Mouse (Mus musculus) granulocyte monocyte progenitor cell, adult 5-6 weeks (primary cell): Measurements from ENCODE around the gene Adam33. TPM values are rescaled to one million over a fixed set of nuclear protein-coding genes. Genes with fewer than 3 reads are reported as not detected.
"Not testable (repeated sequence)": the region's sequence is repeated elsewhere in the genome, so short reads cannot be mapped to it uniquely, and the experiment has no call there.

ENCODE experiments used
- ATAC-seq: replicated peaks from 2 replicates; pipeline ENCODE4 v1.8.0; 2016; ENCODE audit warnings: mild to moderate bottlenecking, moderate TSS enrichment, inconsistent platforms; ENCODE audit not compliant: poor library complexity, severe bottlenecking
- total RNA-seq, 2 experiments: library from RNA; stranded (forward) in 1 of 2; stranded (reverse) in 1 of 2; fragments of 200-712, 200-1000 nt in 1 of 2; fragments of >200 nt in 1 of 2; fragmentation: Nextera tagmentation in 1 of 2; gene quantifications; 2 replicates each; pipeline ENCODE4 v1.2.3; 2014 to 2017

Adam33 gene
- total RNA-seq, 2 experiments from 2014 or later = 1.1 TPM; not detected in 1

GRCm38 (mm10) chr2:131059377-131059776 lies 4.2 kb downstream of the Adam33 start:
- ATAC-seq = no peak

DNA sequence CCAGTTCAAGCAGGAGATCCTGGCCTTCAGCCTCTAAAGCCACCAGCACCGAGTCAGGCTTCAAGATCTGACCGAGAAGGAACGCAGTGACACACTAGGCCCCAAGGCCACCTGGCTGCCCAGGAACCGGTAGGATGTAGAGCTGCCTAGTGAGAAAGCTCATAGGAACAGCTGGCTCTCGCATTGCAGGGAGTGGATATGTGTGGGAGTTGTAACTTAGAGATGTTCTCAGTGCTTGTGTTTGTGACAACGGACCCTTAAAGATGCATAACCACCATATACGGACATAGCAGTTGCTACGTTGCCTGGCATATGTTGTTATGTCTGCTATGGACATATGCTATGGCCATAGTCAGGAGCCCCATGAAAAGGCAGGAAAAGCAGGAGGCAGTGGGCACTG lies 4.9 kb downstream of the Adam33 start:
- no peak for ATAC-seq

DNA sequence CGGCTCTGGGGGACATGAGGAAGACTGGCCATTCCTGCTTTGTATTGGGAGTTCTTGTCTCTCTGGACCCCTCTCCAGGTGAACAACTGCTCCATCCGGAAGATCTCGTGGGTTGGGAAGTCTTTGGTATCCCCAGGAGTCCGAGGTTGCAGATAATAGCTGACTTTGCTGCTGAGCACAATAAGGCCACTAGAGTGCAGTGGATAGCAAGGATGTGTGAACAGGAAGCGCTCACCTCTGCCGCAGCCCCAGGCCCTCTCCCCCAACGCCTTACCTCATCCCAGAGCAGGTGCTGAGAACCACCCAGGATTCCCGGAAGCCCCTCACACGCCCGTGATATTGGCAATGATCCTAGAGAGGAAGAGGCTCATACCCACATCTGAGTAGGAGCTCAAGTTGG lies 7.4 kb downstream of the Adam33 start:
- ATAC-seq = peak; percentile 62

GRCm38 (mm10) chr2:131055631-131056030 lies 8.0 kb downstream of the Adam33 start:
- ATAC-seq = peak; percentile 65

DNA sequence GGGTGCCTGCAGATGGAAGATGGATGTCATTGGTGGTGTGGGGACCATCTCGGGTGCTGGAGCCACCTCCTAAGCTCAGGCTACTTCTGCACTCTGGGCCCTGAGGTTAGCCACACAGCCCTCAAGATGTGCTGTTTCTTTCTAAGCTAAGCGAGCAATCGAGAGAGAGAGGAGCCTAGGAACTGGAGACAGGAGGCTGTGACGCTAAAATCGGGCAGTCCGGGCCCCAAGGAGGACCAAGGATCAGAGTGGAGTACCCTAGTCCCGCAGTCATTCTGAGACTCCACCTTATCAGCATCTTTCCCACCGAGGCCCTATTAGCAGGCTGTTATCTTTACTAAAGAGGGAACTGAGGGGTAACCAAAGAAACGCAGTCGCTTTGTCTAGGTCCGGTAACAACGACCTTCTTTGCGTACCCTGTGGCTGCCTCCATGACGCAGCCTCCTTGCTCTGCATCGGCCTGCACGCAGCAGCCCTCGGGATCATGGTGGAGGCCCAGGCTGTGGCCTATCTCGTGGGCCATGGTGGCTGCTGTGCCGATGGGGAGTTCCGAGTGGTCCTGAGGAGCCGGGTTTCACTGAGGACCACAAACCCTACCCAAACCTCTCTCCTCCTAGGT lies 8.9 kb downstream of the Adam33 start:
- no peak for ATAC-seq

DNA sequence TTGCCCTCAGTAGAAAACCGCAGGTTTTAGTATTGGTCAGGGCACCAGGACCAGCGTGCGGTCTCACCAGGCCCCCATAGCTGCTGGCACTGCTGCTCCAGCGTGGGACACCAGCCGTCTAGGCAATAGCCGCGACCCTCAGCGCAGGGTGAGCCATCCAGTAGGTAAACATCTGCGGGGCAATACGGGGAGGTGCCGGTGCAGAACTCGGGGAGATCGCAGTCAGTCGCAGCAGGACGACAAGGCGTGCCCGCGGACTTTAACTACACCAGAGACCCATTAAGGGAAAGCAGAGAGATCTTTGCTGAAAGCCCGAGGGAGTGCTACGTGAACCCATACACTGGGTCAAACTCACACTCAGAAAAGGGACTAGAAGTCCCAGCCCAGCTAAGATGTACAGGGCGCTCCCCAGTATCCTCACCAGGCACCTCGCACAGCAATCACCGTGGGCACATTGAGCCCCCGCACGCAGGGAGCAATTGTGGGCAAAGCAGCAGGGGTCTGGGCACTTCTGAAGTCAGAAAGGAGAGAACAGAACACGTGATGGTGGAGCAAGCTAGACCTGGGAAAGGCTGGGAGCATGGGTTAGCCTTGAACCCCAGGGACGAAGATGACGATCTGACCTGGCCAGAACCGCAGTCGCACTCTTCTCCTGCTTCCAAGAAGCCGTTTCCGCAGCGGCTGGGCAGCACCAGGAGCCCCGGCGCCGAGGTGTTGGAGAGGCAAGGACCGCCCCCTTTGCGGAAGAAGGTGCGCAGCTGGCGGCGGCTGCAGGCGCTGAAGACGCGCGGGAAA lies 9.6 kb downstream of the Adam33 start:
- peak; percentile 23 for ATAC-seq

GRCm38 (mm10) chr2:131052862-131053418 lies 10.7 kb downstream of the Adam33 start:
- ATAC-seq = no peak

DNA sequence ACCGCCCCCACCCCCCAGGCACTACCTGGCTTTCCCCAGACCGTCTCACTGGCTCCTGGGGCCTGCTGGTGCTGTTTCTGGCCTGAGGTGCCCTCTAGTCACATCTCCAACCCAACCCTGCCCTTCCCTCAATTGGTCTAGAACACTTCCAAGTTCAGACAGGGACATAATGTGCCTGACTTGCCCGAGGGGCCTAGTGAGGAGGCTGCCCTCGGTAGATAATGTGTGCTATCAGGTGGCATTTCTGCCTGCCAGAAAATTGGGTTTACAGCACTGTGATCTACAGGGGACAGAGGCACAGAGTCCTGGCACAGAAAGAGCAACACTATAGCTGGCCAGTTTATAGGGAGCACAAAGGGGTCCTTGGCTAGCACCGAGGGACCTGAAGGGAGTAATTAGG lies 11.6 kb downstream of the Adam33 start:
- ATAC-seq = no peak

DNA sequence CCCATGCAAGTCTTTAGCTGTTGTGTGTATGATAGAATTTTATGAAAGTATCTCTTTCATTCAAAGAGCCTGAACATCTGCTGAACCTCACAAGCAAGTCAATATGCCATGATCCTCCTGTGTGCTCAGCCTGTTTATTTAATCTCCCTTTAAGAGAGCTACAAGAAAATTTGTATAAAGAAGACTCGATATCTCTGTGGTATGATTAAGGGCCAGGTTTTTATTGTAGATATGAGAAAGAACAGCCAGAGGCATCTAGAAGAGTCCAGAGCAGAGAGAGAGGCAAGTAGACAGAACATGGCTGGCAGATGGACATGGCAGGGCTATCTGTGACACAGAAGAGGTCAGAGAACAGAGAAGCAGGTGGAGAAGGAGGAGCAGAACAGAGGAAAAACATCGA lies 17.6 kb downstream of the Adam33 start:
- ATAC-seq = no peak

- ATAC-seq = no peak
These were observed 18.5 kb downstream of the Adam33 start for GRCm38 (mm10) chr2:131044989-131045720.

GRCm38 (mm10) chr2:131044354-131044852 lies 19.2 kb downstream of the Adam33 start:
- no peak for ATAC-seq

GRCm38 (mm10) chr2:131042988-131043387 lies 20.6 kb downstream of the Adam33 start, which contains the start of gene Gfra4:
Gene Gfra4 (minus strand): TSS chr2:131043088.
- no peak for ATAC-seq

GRCm38 (mm10) chr2:131040854-131041825 lies 22.5 kb downstream of the Adam33 start:
- no peak for ATAC-seq

- no peak for ATAC-seq
These were observed 24.9 kb downstream of the Adam33 start for GRCm38 (mm10) chr2:131038675-131039074.

DNA sequence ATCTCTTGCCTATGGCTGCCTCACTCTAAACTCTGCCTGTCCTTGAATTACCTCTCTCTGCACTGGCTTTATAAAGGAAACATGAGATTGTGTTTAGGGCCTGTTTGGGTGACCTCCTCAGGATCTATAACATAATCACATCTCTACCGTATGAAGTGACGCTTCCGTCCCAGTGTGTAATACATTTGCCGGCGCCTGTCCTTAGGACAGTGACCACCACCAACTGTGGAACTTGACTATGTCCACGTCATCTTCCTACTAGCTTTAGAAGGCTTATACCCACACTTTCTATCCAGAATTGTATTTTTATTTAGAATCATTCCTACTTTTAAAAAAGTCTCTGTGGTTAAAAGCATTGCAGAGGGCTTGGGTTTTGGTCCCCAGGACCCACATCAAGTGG lies 25.4 kb downstream of the Adam33 start:
- no peak for ATAC-seq

DNA sequence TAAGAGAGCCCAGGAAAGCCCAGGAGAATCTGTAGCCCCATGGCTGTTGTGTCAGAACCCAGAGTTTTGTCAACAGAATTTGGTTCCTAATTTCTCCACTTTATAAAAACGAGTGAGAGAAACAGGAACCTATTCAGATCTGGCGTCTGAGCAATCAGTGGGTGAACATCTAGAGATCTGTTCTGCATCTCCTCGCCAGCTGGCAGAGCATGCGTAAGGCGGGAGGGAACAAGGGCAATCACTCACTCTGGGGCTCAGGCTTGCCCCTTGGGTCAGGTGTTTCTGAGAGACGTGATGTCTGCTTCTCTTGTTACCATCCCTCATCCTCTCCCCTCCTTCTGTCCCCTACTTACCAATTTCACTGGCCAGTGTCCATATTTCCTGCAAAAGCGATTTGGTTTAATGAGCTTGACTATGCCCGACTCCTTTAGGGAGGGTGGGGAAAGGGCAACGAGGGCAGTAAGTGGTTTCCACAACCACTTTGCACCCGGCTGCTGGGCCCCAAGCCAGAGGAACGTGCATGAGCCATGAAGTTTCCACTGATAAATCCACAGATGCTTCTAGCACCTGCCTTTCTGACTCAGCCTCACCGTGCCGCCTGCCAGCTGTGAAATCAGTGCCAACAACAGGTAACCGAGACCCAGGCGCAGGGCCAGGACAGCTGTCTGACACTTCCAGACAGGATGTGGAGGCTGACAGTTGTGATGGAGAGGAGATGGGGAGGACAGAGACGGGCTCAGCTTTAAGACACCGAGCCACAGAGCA lies 26.2 kb downstream of the Adam33 start:
- ATAC-seq = peak; percentile 67

DNA sequence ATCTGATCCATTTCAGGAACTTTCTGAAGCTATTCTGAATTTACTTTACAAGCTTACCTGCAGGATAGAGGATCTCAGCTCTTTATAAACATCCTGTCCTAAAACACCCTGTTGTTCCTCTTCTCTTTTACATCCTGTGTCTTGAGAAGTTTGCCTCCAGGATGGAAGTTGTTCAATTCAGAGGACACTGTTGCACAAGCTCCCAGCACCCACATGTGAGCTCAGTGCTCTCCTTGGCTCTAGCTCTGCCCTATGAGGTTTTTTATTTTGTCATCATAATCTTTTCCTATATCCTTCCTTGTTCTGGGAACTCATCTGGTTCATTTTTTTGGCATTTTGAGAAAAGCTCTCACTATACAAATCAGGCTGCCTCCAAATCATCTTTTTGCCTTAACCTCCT lies 26.9 kb downstream of the Adam33 start:
- peak; percentile 54; the same call in 1 of the 2 replicates for ATAC-seq

DNA sequence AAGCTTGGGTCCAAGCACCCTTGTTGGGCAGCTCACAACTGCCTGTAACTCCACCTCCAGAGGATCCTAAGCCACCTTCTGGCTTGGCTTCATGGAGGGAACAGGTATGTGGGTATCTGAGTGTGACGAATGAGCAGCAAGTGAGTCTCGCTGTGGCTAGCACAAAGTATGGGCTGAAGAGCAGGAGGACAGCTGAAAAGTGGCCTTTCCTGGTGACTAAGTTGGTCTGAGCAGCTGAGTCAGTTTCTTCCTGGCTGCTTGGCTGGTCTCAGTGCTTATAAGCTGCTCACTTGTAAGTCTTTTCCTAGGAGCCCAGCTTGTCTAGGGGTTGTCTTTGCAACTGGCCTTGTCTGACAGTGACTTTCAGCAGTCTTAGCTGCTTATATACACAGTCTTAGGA lies 27.3 kb downstream of the Adam33 start:
- no peak for ATAC-seq

- ATAC-seq = not testable (repeated sequence)
These were observed 32.2 kb downstream of the Adam33 start for GRCm38 (mm10) chr2:131031406-131031805.
